Mouse (Mus musculus): ENCODE data around the gene Ints14.
"Not testable (repeated sequence)": the region's sequence is repeated elsewhere in the genome, so short reads cannot be mapped to it uniquely, and the experiment has no call there.

Ints14 gene

GRCm38 (mm10) chr9:64952055-64952454 is 8.7 kb upstream of the Ints14 start:
- DNase-seq (ENCODE audit: low read depth, low spot score) = no peak

GRCm38 (mm10) chr9:64953190-64953589 is 7.5 kb upstream of the Ints14 start:
- no peak for DNase-seq (ENCODE audit: low read depth, low spot score)

GRCm38 (mm10) chr9:64956337-64956736 is 4.4 kb upstream of the Ints14 start:
- no peak for DNase-seq (ENCODE audit: low read depth, low spot score)

GRCm38 (mm10) chr9:64957276-64957675 is 3.4 kb upstream of the Ints14 start:
- no peak for DNase-seq (ENCODE audit: low read depth, low spot score)

- DNase-seq (ENCODE audit: low read depth, low spot score) = no peak
These were observed 244 bp downstream of the Ints14 start for GRCm38 (mm10) chr9:64960978-64961320.

GRCm38 (mm10) chr9:64980548-64980947 is 19.8 kb downstream of the Ints14 start:
- DNase-seq (ENCODE audit: low read depth, low spot score) = no peak

- no peak for DNase-seq (ENCODE audit: low read depth, low spot score)
These were observed 21.2 kb downstream of the Ints14 start for GRCm38 (mm10) chr9:64981904-64982303.

- no peak for DNase-seq (ENCODE audit: low read depth, low spot score)
These were observed 24.5 kb downstream of the Ints14 start for GRCm38 (mm10) chr9:64985037-64985794.

GRCm38 (mm10) chr9:64985807-64986206 is 25.1 kb downstream of the Ints14 start:
- DNase-seq (ENCODE audit: low read depth, low spot score) = no peak

GRCm38 (mm10) chr9:64987651-64988050 is 26.9 kb downstream of the Ints14 start:
- DNase-seq (ENCODE audit: low read depth, low spot score) = no peak

- DNase-seq (ENCODE audit: low read depth, low spot score) = no peak
These were observed 27.7 kb downstream of the Ints14 start for GRCm38 (mm10) chr9:64988443-64988842.

GRCm38 (mm10) chr9:64990291-64990690 is 29.6 kb downstream of the Ints14 start:
- no peak for DNase-seq (ENCODE audit: low read depth, low spot score)

- not testable (repeated sequence) for DNase-seq (ENCODE audit: low read depth, low spot score)
These were observed 34.8 kb downstream of the Ints14 start for GRCm38 (mm10) chr9:64995464-64995863.

GRCm38 (mm10) chr9:65001481-65001880 is 40.8 kb downstream of the Ints14 start:
- no peak for DNase-seq (ENCODE audit: low read depth, low spot score)

GRCm38 (mm10) chr9:65005737-65006136 is 45.0 kb downstream of the Ints14 start:
- no peak for DNase-seq (ENCODE audit: low read depth, low spot score)

GRCm38 (mm10) chr9:65010632-65011031 is 49.9 kb downstream of the Ints14 start:
- DNase-seq (ENCODE audit: low read depth, low spot score) = no peak

GRCm38 (mm10) chr9:65011304-65011703 is 50.6 kb downstream of the Ints14 start:
- DNase-seq (ENCODE audit: low read depth, low spot score) = peak; percentile 21

GRCm38 (mm10) chr9:65015461-65016222 is 54.9 kb downstream of the Ints14 start:
- DNase-seq (ENCODE audit: low read depth, low spot score) = no peak

- no peak for DNase-seq (ENCODE audit: low read depth, low spot score)
These were observed 55.7 kb downstream of the Ints14 start for GRCm38 (mm10) chr9:65016241-65016977.

- DNase-seq (ENCODE audit: low read depth, low spot score) = no peak
These were observed 56.5 kb downstream of the Ints14 start for GRCm38 (mm10) chr9:65016978-65017827.

GRCm38 (mm10) chr9:65017896-65018295 is 57.2 kb downstream of the Ints14 start:
- DNase-seq (ENCODE audit: low read depth, low spot score) = no peak

Measured in retina, postnatal 7 days (tissue).